Mouse (Mus musculus) bone marrow, adult 2 months (tissue): ENCODE measurements around the gene C530008M17Rik.
"Not testable (repeated sequence)": the region's sequence is repeated elsewhere in the genome, so short reads cannot be mapped to it uniquely, and the experiment has no call there.

Experiments
- CTCF ChIP-seq: fragments of 200-500 bp; IDR thresholded peaks from 2 replicates; pipeline ENCODE4 v1.5.1; 2011; ENCODE audit warnings: low read length, control low read depth; ENCODE audit not compliant: control insufficient read depth, insufficient read depth
- POLR2A ChIP-seq: fragments of 200-500 bp; IDR thresholded peaks from 2 replicates; pipeline ENCODE4 v1.6.1; 2011; ENCODE audit warnings: low read depth, mild to moderate bottlenecking, control low read depth, low read length, borderline replicate concordance; ENCODE audit not compliant: control insufficient read depth

DNA sequence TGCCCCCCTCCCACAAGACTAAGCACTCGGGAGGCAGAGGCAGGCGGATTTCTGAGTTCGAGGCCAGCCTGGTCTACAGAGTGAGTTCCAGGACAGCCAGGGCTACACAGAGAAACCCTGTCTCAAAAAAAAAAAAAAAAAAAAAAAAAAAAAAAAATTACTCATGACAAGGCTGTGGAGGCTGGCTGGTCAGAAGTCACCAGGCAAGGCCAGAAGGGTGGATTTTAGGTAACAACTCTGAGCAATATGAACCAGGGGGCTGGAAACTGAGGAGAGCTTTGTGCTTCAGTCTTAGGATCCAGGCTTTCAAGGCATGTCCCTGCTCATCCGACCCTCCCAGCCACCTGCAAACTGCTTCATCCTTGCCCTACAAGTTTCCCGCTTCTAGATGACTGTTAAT, 256.2 kb downstream of the C530008M17Rik start:
- TF ChIP-seq CTCF, POLR2A: not testable (repeated sequence)
